Mouse (Mus musculus): ENCODE measurements at regions not wholly inside any gene's neighbourhood (a gene's known extent, or its start where the extent isn't known, plus 50 kb on each side); places are given as distances from the start of the nearest gene placed in this dataset.
A peak's percentile ranks its signal among the peaks of the same experiment; 100 is the strongest.

GRCm38 (mm10) chr13:44100125-44101067, 315.8 kb downstream of the Cd83 start:
- WGBS (ENCODE audit: insufficient replicate concordance), result 21% methylated on average over 21 of the region's 21 CpGs
- Histone ChIP-seq H3K27me3 (ENCODE audit: control insufficient read depth, insufficient read depth, low read length) (no peaks in the 10 kb centered on the region), H3K27ac (ENCODE audit: low read depth, low read length) (no peak overlapping the region), H3K4me3 (ENCODE audit: low read depth, low read length) (peak overlapping the region; percentile 20), H3K4me2 (peak overlapping the region; percentile 57), H3K4me1 (ENCODE audit: control insufficient read depth, insufficient read depth, low read length) (no peaks in the 10 kb centered on the region), H3K9me3 (replicated peaks; ENCODE audit: control insufficient read depth, low read length) (no peaks in the 10 kb centered on the region), H3K36me3 (ENCODE audit: control insufficient read depth, insufficient read depth, low read length) (no peaks in the 10 kb centered on the region), H3K9ac (ENCODE audit: low read depth, low read length) (peak overlapping the region; percentile 60)
- no peak for ATAC-seq (replicated peaks; ENCODE audit: insufficient number of reproducible peaks, low FRiP score, low TSS enrichment)

- Histone ChIP-seq H3K4me3 (ENCODE audit: low read depth, low read length) (peak overlapping the region; percentile 20), H3K9ac (ENCODE audit: low read depth, low read length) (peak overlapping the region; percentile 60)
- ATAC-seq (replicated peaks; ENCODE audit: insufficient number of reproducible peaks, low FRiP score, low TSS enrichment), result no peak
These were observed 316.6 kb downstream of the Cd83 start for GRCm38 (mm10) chr13:44101161-44101560.

GRCm38 (mm10) chr13:44101806-44102205, 317.2 kb downstream of the Cd83 start:
- Histone ChIP-seq H3K4me3 (ENCODE audit: low read depth, low read length) (no peak overlapping the region), H3K36me3 (ENCODE audit: control insufficient read depth, insufficient read depth, low read length) (no peaks in the 10 kb centered on the region), H3K27me3 (ENCODE audit: control insufficient read depth, insufficient read depth, low read length) (no peaks in the 10 kb centered on the region), H3K27ac (ENCODE audit: low read depth, low read length) (no peak overlapping the region), H3K4me1 (ENCODE audit: control insufficient read depth, insufficient read depth, low read length) (no peaks in the 10 kb centered on the region), H3K4me2 (no peak overlapping the region), H3K9ac (ENCODE audit: low read depth, low read length) (no peak overlapping the region), H3K9me3 (replicated peaks; ENCODE audit: control insufficient read depth, low read length) (no peaks in the 10 kb centered on the region)
- no peak for ATAC-seq (replicated peaks; ENCODE audit: insufficient number of reproducible peaks, low FRiP score, low TSS enrichment)
- WGBS (ENCODE audit: insufficient replicate concordance), result 67% methylated on average over 6 of the region's 6 CpGs

More at GRCm38 (mm10) chr13:44101161-44101560, 316.6 kb downstream of the Cd83 start:
- Histone ChIP-seq H3K4me1 (ENCODE audit: control insufficient read depth, insufficient read depth, low read length) (no peaks in the 10 kb centered on the region), H3K27me3 (ENCODE audit: control insufficient read depth, insufficient read depth, low read length) (no peaks in the 10 kb centered on the region), H3K27ac (ENCODE audit: low read depth, low read length) (no peak overlapping the region), H3K36me3 (ENCODE audit: control insufficient read depth, insufficient read depth, low read length) (no peaks in the 10 kb centered on the region), H3K4me2 (peak overlapping the region; percentile 57), H3K9me3 (replicated peaks; ENCODE audit: control insufficient read depth, low read length) (no peaks in the 10 kb centered on the region)
- 6% methylated on average over 6 of the region's 6 CpGs for WGBS (ENCODE audit: insufficient replicate concordance)

- Histone ChIP-seq H3K27ac (ENCODE audit: low read depth, low read length) (no peak overlapping the region), H3K4me3 (ENCODE audit: low read depth, low read length) (no peak overlapping the region), H3K36me3 (ENCODE audit: control insufficient read depth, insufficient read depth, low read length) (no peaks in the 10 kb centered on the region), H3K9ac (ENCODE audit: low read depth, low read length) (no peak overlapping the region), H3K4me2 (no peak overlapping the region), H3K4me1 (ENCODE audit: control insufficient read depth, insufficient read depth, low read length) (no peaks in the 10 kb centered on the region), H3K27me3 (ENCODE audit: control insufficient read depth, insufficient read depth, low read length) (no peaks in the 10 kb centered on the region), H3K9me3 (replicated peaks; ENCODE audit: control insufficient read depth, low read length) (no peaks in the 10 kb centered on the region)
- no peak for ATAC-seq (replicated peaks; ENCODE audit: insufficient number of reproducible peaks, low FRiP score, low TSS enrichment)
- 69% methylated on average over 4 of the region's 4 CpGs for WGBS (ENCODE audit: insufficient replicate concordance)
These were observed 317.7 kb downstream of the Cd83 start for GRCm38 (mm10) chr13:44102257-44102656.

GRCm38 (mm10) chr13:44103340-44103739, 318.8 kb downstream of the Cd83 start:
- H3K27ac ChIP-seq (ENCODE audit: low read depth, low read length), result no peak overlapping the region
- no peak overlapping the region for H3K9ac ChIP-seq (ENCODE audit: low read depth, low read length)
- 87% methylated on average over 7 of the region's 7 CpGs for WGBS (ENCODE audit: insufficient replicate concordance)
- no peaks in the 10 kb centered on the region for H3K9me3 ChIP-seq (replicated peaks; ENCODE audit: control insufficient read depth, low read length)
- H3K36me3 ChIP-seq (ENCODE audit: control insufficient read depth, insufficient read depth, low read length), result no peaks in the 10 kb centered on the region
- H3K4me1 ChIP-seq (ENCODE audit: control insufficient read depth, insufficient read depth, low read length), result no peaks in the 10 kb centered on the region
- ATAC-seq (replicated peaks; ENCODE audit: insufficient number of reproducible peaks, low FRiP score, low TSS enrichment), result no peak
- H3K4me2 ChIP-seq, result no peak overlapping the region
- no peaks in the 10 kb centered on the region for H3K27me3 ChIP-seq (ENCODE audit: control insufficient read depth, insufficient read depth, low read length)
- H3K4me3 ChIP-seq (ENCODE audit: low read depth, low read length), result no peak overlapping the region

- Histone ChIP-seq H3K27me3 (ENCODE audit: control insufficient read depth, insufficient read depth, low read length) (no peaks in the 10 kb centered on the region), H3K4me1 (ENCODE audit: control insufficient read depth, insufficient read depth, low read length) (no peaks in the 10 kb centered on the region), H3K4me3 (ENCODE audit: low read depth, low read length) (no peak overlapping the region), H3K9me3 (replicated peaks; ENCODE audit: control insufficient read depth, low read length) (no peaks in the 10 kb centered on the region), H3K27ac (ENCODE audit: low read depth, low read length) (no peak overlapping the region), H3K36me3 (ENCODE audit: control insufficient read depth, insufficient read depth, low read length) (no peaks in the 10 kb centered on the region), H3K4me2 (no peak overlapping the region), H3K9ac (ENCODE audit: low read depth, low read length) (no peak overlapping the region)
- WGBS (ENCODE audit: insufficient replicate concordance), result 46% methylated on average over 5 of the region's 5 CpGs
- no peak for ATAC-seq (replicated peaks; ENCODE audit: insufficient number of reproducible peaks, low FRiP score, low TSS enrichment)
These were observed 320.6 kb downstream of the Cd83 start for GRCm38 (mm10) chr13:44105161-44105560.

- Histone ChIP-seq H3K9ac (ENCODE audit: low read depth, low read length) (no peak overlapping the region), H3K9me3 (replicated peaks; ENCODE audit: control insufficient read depth, low read length) (no peaks in the 10 kb centered on the region), H3K4me1 (ENCODE audit: control insufficient read depth, insufficient read depth, low read length) (no peaks in the 10 kb centered on the region), H3K27me3 (ENCODE audit: control insufficient read depth, insufficient read depth, low read length) (no peaks in the 10 kb centered on the region), H3K27ac (ENCODE audit: low read depth, low read length) (no peak overlapping the region), H3K36me3 (ENCODE audit: control insufficient read depth, insufficient read depth, low read length) (no peaks in the 10 kb centered on the region), H3K4me2 (no peak overlapping the region), H3K4me3 (ENCODE audit: low read depth, low read length) (no peak overlapping the region)
- WGBS (ENCODE audit: insufficient replicate concordance), result 78% methylated on average over 11 of the region's 11 CpGs
- no peak for ATAC-seq (replicated peaks; ENCODE audit: insufficient number of reproducible peaks, low FRiP score, low TSS enrichment)
These were observed 324.1 kb downstream of the Cd83 start for GRCm38 (mm10) chr13:44108695-44109094.

GRCm38 (mm10) chr13:44113043-44113442, 328.5 kb downstream of the Cd83 start:
- Histone ChIP-seq H3K4me3 (ENCODE audit: low read depth, low read length) (no peak overlapping the region), H3K36me3 (ENCODE audit: control insufficient read depth, insufficient read depth, low read length) (no peaks in the 10 kb centered on the region), H3K4me1 (ENCODE audit: control insufficient read depth, insufficient read depth, low read length) (no peaks in the 10 kb centered on the region; the same call in 1 of the 2 replicates), H3K27ac (ENCODE audit: low read depth, low read length) (no peak overlapping the region), H3K9me3 (replicated peaks; ENCODE audit: control insufficient read depth, low read length) (no peaks in the 10 kb centered on the region), H3K4me2 (no peak overlapping the region), H3K27me3 (ENCODE audit: control insufficient read depth, insufficient read depth, low read length) (no peaks in the 10 kb centered on the region), H3K9ac (ENCODE audit: low read depth, low read length) (no peak overlapping the region)
- no peak for ATAC-seq (replicated peaks; ENCODE audit: insufficient number of reproducible peaks, low FRiP score, low TSS enrichment)
- 81% methylated on average over 5 of the region's 5 CpGs for WGBS (ENCODE audit: insufficient replicate concordance)

- no peaks in the 10 kb centered on the region for H3K9me3 ChIP-seq (replicated peaks; ENCODE audit: control insufficient read depth, low read length)
- no peak overlapping the region for H3K4me3 ChIP-seq (ENCODE audit: low read depth, low read length)
- H3K9ac ChIP-seq (ENCODE audit: low read depth, low read length), result no peak overlapping the region
- H3K4me1 ChIP-seq (ENCODE audit: control insufficient read depth, insufficient read depth, low read length), result no peaks in the 10 kb centered on the region; the same call in 1 of the 2 replicates
- no peak for ATAC-seq (replicated peaks; ENCODE audit: insufficient number of reproducible peaks, low FRiP score, low TSS enrichment)
- H3K27ac ChIP-seq (ENCODE audit: low read depth, low read length), result no peak overlapping the region
- no peaks in the 10 kb centered on the region for H3K27me3 ChIP-seq (ENCODE audit: control insufficient read depth, insufficient read depth, low read length)
- WGBS (ENCODE audit: insufficient replicate concordance), result 86% methylated on average over 5 of the region's 5 CpGs
- no peak overlapping the region for H3K4me2 ChIP-seq
- no peaks in the 10 kb centered on the region for H3K36me3 ChIP-seq (ENCODE audit: control insufficient read depth, insufficient read depth, low read length)
These were observed 330.3 kb downstream of the Cd83 start for GRCm38 (mm10) chr13:44114856-44115255.
